Mouse (Mus musculus) hindbrain, embryonic 15.5 days (tissue): ENCODE results near the gene Ccnd3. TPM values are rescaled to one million over a fixed set of nuclear protein-coding genes. Genes with fewer than 3 reads are reported as not detected.

Experiments used
- ATAC-seq: fragments of 200-750 bp; cut with Nextera tagmentation; 2 replicates; pipeline ENCODE4 v1.8.0; 2017; ENCODE audit warnings: low read depth, moderate number of reproducible peaks, moderate TSS enrichment; ENCODE audit not compliant: low FRiP score
- H3K27ac ChIP-seq: fragments of 300-500 bp; sonication (generic); replicated peaks from 2 replicates; pipeline ENCODE4 v1.5.1; 2015; ENCODE audit warnings: mild to moderate bottlenecking, inconsistent platforms
- H3K27me3 ChIP-seq: fragments of 300-500 bp; sonication (generic); 2 replicates; pipeline ENCODE4 v1.6.1; 2015; ENCODE audit warnings: control low read depth, inconsistent platforms
- H3K36me3 ChIP-seq: fragments of 300-500 bp; sonication (generic); 2 replicates; pipeline ENCODE4 v1.6.1; 2015; ENCODE audit warnings: control low read depth, inconsistent platforms
- H3K4me1 ChIP-seq: fragments of 300-500 bp; sonication (generic); replicated peaks from 2 replicates; pipeline ENCODE4 v1.6.1; 2015; ENCODE audit warnings: control low read depth, inconsistent platforms
- H3K4me2 ChIP-seq: fragments of 300-500 bp; sonication (generic); 2 replicates; pipeline ENCODE4 v1.6.1; 2015; ENCODE audit warnings: moderate library complexity, mild to moderate bottlenecking, inconsistent platforms
- H3K4me3 ChIP-seq: fragments of 300-500 bp; sonication (generic); 2 replicates; pipeline ENCODE4 v1.5.1; 2015; ENCODE audit warnings: mild to moderate bottlenecking, inconsistent platforms
- H3K9ac ChIP-seq: fragments of 300-500 bp; sonication (generic); 2 replicates; pipeline ENCODE4 v1.6.1; 2015; ENCODE audit warnings: inconsistent platforms
- H3K9me3 ChIP-seq: fragments of 300-500 bp; sonication (generic); 2 replicates; pipeline ENCODE4 v1.6.1; 2016; ENCODE audit warnings: control low read depth, inconsistent platforms
- WGBS: fragments of 180-500 bp; shearing (Covaris S2); methylation state at CpG from one replicate; pipeline ENCODE4 v1.1.7; 2015; 5-methylcytosine and 5-hydroxymethylcytosine counted together
- polyA plus RNA-seq: library from polyadenylated mRNA; unstranded; fragments of >200 nt; fragmentation: Nextera tagmentation; extraction: Ambion mirVana; gene quantifications from 2 replicates; pipeline ENCODE4 v1.2.1, GENCODE M21; 2015

Gene Ccnd3
- polyA plus RNA-seq, 1 experiment from 2014 or later: 91.0 TPM

DNA sequence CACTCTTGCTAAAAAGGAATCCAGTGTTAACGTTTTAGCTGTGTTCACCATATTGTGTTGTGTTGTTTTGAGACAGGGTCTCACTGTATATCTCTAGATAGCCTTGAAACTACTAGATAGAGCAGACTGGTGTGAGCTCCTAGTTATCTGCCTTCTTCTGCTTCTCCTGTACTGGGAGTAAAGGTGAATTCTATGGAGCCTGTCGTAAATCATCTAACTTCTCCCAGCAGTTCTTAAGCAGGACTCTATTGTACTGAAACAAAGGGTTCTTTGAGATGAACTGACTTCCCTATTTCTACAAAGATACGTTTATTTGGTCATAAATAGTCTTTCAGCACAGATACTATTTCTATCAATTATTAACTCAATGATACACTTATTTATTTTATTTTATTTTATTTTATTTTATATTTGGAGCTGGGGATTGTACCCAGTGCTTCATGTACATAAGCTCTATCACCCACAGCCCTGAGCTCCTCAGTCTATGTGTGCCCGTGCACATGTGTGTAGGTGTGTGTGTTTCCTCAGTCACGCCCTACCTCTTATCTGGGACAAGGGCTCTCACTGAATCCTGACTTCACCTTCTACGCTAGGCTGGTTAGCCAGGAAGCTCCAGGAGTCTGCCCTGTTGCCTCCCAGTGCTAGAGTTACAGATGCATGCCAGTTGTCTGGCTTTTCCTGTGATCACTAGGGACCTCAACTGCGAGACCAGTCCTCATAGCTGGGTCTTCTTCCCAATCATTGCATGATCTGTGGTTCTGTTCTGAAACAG is 129.3 kb downstream of the Ccnd3 start:
- H3K36me3 ChIP-seq: no peaks in the 10 kb centered on the region
- no peak overlapping the region for H3K9ac ChIP-seq
- no peaks in the 10 kb centered on the region for H3K27me3 ChIP-seq
- no peak overlapping the region for H3K27ac ChIP-seq
- peaks cover 29% of the 10 kb centered on the region for H3K4me1 ChIP-seq
- ATAC-seq: no peak
- no peak overlapping the region for H3K4me2 ChIP-seq
- no peak overlapping the region for H3K4me3 ChIP-seq
- H3K9me3 ChIP-seq: no peaks in the 10 kb centered on the region
- WGBS: 80% methylated on average over 7 of the region's 7 CpGs

DNA sequence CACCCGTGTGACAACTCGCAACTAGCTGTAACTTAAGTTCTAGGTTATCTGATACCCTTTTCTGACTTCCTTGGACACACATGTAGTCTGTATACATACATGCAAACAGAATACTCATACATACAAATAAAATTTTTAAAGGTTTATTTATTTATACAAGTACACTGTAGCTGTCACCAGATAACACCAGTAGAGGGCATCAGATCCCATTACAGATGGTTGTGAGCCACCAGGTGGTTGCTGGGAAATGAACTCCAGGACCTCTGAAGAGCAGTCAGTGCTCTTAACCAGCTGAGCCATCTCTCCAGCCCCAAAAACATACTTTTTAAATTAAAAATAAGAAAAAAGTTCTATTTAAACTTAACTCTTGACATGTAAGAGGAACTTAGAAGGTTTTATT is 138.1 kb downstream of the Ccnd3 start:
- 72% methylated on average over 2 of the region's 2 CpGs for whole genome bisulfite sequencing

DNA sequence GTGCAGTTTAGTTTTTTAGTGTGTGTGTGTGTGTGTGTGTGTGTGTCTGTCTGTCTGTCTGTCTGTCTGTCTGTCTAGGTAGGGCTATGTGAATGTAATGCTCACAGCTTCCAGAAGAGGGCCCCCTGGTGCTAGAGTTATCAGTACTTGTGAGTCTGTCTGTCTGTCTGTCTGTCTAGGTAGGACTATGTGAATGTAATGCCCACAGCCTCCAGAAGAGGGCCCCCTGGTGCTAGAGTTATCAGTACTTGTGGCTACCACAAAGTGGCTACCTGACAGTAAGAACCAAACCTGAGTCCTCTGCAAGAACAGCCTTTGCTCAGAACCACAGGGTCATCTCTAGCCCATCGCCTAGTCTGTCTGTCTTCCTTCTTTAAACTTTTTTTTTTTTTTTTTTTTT is 141.8 kb downstream of the Ccnd3 start:
- H3K27me3 ChIP-seq: no peaks in the 10 kb centered on the region
- WGBS: 64% methylated on average over 1 of the region's 1 CpGs
- no peak for ATAC-seq

More for the DNA sequence above, 138.1 kb downstream of the Ccnd3 start:
- Histone ChIP-seq H3K4me3 (no peak overlapping the region), H3K27ac (no peak overlapping the region), H3K27me3 (no peaks in the 10 kb centered on the region), H3K4me2 (no peak overlapping the region), H3K4me1 (no peaks in the 10 kb centered on the region), H3K36me3 (no peaks in the 10 kb centered on the region), H3K9ac (no peak overlapping the region), H3K9me3 (no peaks in the 10 kb centered on the region)
- ATAC-seq: no peak

DNA sequence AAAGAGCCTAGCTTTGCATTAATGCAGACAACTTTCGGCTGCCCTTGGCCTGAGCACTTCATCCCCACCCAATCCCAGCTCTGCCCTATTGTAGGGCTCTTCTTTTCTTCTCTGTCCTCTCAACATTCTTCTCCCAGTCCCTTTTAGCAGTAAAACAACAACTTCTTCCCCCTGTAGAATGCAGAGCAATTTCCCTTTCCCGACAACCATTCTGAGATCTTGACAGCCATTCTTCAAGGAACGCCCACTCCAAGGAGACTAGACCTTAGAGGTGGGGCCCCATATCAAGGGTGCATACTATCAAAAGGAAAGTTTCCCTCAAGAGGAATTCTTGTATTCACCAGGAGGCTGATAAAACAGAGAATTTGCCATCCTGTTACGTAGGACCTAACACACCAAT is 144.1 kb downstream of the Ccnd3 start:
- Histone ChIP-seq H3K9me3 (no peaks in the 10 kb centered on the region), H3K4me1 (0 out of 2 replicates have a peak, but pooled peaks cover 3% of the 10 kb centered on the region), H3K27me3 (no peaks in the 10 kb centered on the region), H3K36me3 (0 out of 2 replicates have a peak, but pooled peaks cover 2% of the 10 kb centered on the region), H3K4me3 (no peak overlapping the region), H3K4me2 (no peak overlapping the region), H3K27ac (no peak overlapping the region), H3K9ac (no peak overlapping the region)
- no peak for ATAC-seq
- 38% methylated on average over 4 of the region's 4 CpGs for WGBS

More for the DNA sequence above, 141.8 kb downstream of the Ccnd3 start:
- Histone ChIP-seq H3K27ac (no peak overlapping the region), H3K9ac (no peak overlapping the region), H3K4me3 (no peak overlapping the region), H3K4me1 (0 out of 2 replicates have a peak, but pooled peaks cover 3% of the 10 kb centered on the region), H3K36me3 (no peaks in the 10 kb centered on the region), H3K4me2 (no peak overlapping the region), H3K9me3 (no peaks in the 10 kb centered on the region)

Other genes starting within 250 kb of the Ccnd3 start
- 66.4 and 70.3 TPM in 2 replicates for gene Mrps10, start 136.2 kb upstream of the Ccnd3 start, polyA plus RNA-seq
- gene Guca1b, start 119.7 kb upstream of the Ccnd3 start, polyA plus RNA-seq: 0.62 and 0.67 TPM in 2 replicates
- gene Guca1a, start 104.5 kb upstream of the Ccnd3 start, polyA plus RNA-seq: 0.56 and 0.70 TPM in 2 replicates
- gene AI661453, start 68.4 kb upstream of the Ccnd3 start, polyA plus RNA-seq: 0.10 and 0.47 TPM in 2 replicates
- 0.47 and 0.74 TPM in 2 replicates for gene 1700001C19Rik, start 67.7 kb upstream of the Ccnd3 start, polyA plus RNA-seq
- 21.0 and 22.5 TPM in 2 replicates for gene Taf8, start 2.8 kb upstream of the Ccnd3 start, polyA plus RNA-seq
- 33.9 and 37.5 TPM in 2 replicates for gene Bysl, start 106.4 kb downstream of the Ccnd3 start, polyA plus RNA-seq
- gene Med20, start 106.5 kb downstream of the Ccnd3 start, polyA plus RNA-seq: 41.2 and 43.9 TPM in 2 replicates
- gene Gm20517, start 106.5 kb downstream of the Ccnd3 start, polyA plus RNA-seq: 2.0 and 2.5 TPM in 2 replicates
- gene Usp49, start 125.6 kb downstream of the Ccnd3 start, polyA plus RNA-seq: 6.3 and 8.2 TPM in 2 replicates
- gene Tomm6, start 183.3 kb downstream of the Ccnd3 start, polyA plus RNA-seq: 277 and 288 TPM in 2 replicates
- gene Frs3, start 184.0 kb downstream of the Ccnd3 start, polyA plus RNA-seq: 49.3 and 52.2 TPM in 2 replicates
- gene Gm21981, start 189.4 kb downstream of the Ccnd3 start, polyA plus RNA-seq: 1.2 and 1.5 TPM in 2 replicates
- 1.3 and 1.6 TPM in 2 replicates for gene Prickle4, start 189.7 kb downstream of the Ccnd3 start, polyA plus RNA-seq
- gene Pgc, start 221.8 kb downstream of the Ccnd3 start, polyA plus RNA-seq: 0.16 TPM in 1 of 2 replicates, not detected in the other
- 3.6 and 4.2 TPM in 2 replicates for gene Tfeb, start 232.0 kb downstream of the Ccnd3 start, polyA plus RNA-seq